Mouse (Mus musculus) layer of hippocampus, postnatal 25 days (tissue): ENCODE data around the gene Dync2h1. TPM values are rescaled to one million over a fixed set of nuclear protein-coding genes. Genes with fewer than 3 reads are reported as not detected.
"Not testable (repeated sequence)": the region's sequence is repeated elsewhere in the genome, so short reads cannot be mapped to it uniquely, and the experiment has no call there.

Source experiments
- DNase-seq, 2 experiments: peaks; one replicate each; pipeline ENCODE4 v3.0.0; 2022; ENCODE audit warnings: mixed read lengths in 2 of 2, low spot score in 1 of 2; ENCODE audit errors: extremely low spot score in 1 of 2
- total RNA-seq, 2 experiments: library from RNA; stranded (reverse); gene quantifications; 2 replicates each; pipeline ENCODE4 v1.2.3; 2021

Gene Dync2h1
- total RNA-seq, result 10 to 100 TPM; 26.3 to 29.6 TPM

DNA sequence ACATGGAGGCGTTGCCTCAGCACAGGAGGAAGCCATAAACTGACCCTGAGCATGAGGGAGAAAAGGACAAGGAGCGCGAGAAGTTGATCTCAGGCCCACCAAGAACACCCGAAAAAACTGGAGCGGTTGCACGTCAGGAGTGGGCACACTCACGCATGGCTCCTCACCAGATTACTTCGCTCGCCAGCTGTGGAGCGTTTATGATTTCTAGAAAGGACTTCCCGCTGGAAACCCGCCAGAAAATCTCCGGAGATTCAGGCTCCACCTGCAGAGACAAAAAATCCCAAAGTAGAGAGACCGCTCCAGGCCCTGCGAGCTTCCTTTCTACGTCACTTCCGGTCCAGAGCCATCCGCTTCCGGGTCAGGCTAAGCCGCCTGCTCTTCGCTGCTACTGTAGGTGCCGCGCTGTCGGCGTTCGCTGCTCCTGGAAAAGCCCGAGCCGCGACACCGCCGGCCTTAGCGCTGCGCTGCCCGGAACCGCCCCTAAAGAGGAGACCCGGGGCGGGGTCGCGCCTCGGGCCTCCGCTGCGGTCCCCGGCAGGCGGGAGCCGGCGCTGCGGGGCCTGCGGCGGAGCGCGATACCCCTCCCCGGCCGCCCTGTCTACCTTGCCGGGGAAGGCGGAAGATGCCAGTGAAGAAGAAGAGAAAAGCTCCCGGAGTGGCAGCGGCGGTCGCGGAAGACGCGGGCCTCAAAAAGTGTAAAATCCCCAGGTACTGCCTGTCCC lies at the start of gene Dync2h1, which contains the start of gene Dcun1d5:
TSS of gene Dync2h1 (minus strand) at position 275 of the 725 bp plus-strand sequence.
TSS of gene Dcun1d5 (plus strand) at position 349 of the 725 bp plus-strand sequence.
- peak; percentile 82 to 87 for DNase-seq

DNA sequence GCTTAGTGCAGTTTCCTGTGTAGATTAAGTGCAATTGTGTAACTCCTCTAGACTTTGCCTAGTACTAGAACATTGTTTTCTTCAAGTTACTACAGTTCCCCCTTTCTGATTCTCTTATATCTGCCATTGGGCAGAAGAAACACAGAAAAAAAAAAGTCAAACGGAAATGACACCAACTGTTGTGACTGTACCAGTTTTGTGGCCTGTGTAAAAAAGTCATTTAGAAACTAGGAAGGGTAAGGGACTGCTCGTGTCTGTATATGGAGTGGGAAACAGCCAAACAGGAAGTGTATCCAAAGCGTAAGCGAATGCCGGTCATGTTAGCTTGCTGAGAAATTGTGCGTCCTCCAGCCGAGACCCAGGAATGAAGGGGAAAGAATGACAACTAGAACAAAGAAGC lies 37.2 kb upstream of the Dync2h1 start:
- DNase-seq, result no peak

DNA sequence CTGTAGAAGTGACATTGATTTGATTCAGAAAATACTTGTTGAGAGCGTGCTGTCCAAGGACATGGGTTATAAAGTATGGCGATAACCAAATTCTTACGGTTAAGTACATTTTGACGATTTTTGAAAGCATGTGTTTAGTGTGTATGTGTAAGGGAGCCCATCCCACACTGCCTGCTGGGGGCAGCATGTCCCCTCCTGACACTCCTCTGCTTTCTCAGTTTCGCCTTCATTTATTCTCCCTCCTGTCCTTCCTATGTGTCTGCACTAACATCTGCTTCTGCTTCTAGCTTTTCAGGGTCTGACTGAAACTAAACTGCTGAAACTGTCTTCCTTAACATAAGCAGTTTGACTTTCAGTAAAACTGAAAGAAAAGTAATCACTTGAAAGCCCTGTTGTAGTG lies 36.8 kb upstream of the Dync2h1 start:
- DNase-seq, result no peak

DNA sequence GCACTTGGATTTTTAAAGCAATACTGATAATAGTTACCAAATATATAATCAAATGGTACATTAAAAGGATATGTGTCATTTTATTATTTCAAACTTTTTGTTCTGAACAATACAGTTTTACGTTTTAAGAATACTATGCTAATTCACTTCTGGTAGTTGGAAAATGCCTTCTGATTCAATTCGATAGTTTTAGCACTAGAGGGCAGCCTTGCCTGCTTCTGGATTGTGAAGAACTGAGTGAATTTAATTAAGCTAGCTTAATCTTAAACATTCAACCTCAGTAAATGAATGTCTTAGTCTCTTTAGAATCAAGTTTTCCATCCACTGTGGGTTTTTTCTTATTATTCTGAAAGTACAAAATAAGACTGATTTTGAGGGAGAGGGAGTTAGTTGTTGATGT lies 32.0 kb upstream of the Dync2h1 start:
- no peak for DNase-seq

DNA sequence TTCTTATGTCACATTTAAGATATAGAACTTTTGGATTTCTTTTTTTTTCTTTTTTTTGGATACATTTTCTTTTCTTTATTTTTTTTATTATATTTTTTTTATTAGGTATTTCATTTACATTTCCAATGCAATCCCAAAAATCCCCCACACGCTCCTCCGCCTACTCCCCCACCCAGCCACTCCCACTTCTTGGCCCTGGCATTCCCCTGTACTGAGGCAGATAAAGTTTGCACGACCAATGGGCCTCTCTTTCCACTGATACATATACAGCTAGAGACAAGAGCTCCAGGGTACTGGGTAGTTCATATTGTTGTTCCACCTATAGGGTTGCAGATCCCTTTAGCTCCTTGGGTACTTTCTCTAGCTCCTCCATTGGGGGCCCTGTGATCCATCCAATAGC lies 6.4 kb upstream of the Dync2h1 start:
- DNase-seq, result not testable (repeated sequence)

DNA sequence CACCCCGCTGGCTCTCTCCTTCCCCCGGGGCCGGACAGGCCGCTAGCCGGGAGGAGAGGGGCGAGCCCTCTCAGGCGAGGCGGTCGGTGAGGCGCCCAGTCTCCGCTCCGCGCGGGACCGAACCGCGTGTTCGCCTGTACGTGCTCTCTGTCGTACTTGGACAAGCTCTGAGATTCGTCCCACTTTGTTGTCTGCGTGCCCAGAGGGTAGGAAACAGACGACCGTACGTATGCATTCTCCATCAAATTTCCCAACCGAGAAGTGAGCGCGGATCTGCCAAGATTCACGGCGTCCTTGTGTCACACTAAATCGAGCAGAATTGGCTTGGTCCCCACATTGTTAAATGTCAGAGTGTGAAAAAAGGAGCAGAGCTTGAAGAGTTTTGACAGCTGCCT lies 648 bp upstream of the Dync2h1 start:
- peak in 1 of 2 experiments; percentile 27 for DNase-seq

DNA sequence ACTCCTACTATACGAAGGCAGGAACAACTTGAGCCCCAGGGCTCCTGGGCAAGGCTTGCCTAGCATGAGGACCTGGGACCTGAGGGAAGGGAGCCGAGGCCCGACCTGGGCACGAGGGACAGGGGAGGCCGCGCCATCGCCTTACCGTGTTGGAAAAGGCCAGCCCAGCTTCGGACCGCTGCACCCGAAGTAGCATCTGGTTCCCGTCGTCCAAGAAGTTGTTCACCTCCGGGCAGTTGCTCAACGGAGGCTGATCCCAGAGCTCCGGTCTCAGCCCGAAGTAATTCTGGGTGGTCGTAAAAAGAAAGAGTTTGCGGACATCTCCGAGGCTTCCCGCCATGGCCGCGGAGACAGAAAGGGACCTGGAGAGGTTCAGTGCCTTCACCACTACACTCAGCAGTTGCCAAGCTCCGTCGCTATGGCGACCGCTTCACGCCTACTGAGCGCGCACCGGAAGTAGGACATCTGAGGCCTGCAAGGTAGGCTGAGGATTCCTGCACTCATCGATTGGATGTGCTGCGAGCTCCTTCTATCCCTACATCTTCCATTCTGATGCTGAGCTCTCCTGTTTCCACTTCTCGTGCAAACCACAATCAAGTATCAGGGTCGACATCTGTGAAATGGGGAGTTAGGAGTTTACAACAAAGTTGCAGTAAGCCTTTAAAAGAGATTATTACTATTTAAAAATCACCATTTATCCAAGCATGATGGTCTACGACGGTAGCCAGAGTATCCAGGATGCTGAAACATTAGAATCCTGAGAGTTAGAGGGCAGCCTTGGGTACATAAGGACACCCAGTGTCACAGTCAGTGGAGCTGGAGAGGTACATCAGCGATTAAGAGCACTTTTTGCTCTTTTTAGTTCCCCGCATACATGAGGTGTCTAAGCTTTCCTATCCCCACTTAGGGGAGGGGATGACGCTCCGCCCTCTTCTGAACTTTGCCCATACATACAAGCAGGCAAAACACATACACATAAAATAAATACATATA lies 7.3 kb downstream of the Dync2h1 start:
- DNase-seq, result peak; percentile 77 to 80

DNA sequence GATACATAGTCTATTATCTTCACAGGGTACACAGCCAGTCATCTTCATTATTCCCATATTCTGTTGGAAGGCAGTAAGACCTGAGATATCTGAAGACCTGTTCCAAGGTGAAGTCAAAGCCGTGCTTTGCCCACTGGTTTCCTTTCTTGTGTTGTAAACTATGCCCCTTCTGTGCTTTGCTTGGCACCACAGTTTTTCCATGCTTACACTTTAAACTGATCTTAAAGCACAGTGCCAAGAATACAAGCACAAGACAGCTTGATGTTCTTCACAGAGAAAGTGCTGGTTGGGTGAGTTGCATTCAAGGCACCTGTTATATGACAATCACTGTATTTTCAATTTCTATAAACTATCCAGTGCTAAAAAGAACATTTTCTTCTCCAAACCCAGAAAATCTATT lies 10.5 kb downstream of the Dync2h1 start:
- DNase-seq, result no peak

DNA sequence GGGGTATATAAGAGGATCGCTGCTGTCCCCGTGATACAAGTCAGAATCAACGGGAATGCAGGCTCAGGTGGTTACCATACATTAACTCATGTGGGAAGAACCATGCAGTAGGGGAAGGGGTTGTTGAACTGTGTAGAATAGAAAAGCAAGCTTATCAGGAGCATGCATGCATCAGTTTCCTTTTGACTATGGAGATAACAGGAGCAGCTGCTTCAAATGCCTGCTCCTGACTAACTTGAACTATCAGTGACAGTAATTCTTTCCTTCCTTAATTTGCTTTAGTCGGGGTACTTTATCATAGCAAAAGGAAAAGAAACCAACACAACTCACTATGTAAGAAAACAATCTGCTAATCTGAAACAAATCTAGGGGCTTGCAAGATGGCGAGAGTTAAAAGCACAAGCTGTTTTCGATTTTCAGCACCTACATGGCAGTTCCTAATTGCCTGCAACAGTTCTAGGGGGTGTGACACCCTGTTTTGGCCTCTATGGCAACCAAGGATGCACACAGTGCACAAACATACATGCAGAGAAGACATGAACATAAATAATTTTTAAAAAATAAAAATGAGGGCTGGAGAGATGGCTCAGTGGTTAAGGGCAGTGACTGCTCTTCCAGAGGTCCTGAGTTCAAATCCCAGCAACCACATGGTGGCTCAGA lies 16.8 kb downstream of the Dync2h1 start:
- no peak for DNase-seq

DNA sequence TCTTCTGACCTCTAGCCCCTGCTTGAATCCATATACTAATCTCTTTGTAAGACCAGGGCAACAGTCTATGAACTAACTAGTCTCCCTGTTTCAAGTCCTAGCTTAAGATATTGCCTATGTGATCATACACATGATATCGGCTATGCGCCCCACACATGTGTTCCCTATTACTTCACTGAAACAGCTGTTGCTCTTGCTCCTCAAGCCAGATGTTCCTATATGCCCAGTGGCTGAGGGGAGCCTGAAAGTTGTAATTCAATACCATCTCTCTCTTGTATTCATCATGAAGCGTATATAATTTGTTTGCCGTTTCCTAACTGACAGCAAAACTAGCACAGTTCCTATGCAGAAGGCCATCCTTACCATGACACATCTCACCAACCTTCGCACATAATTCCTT lies 23.6 kb downstream of the Dync2h1 start:
- no peak for DNase-seq

DNA sequence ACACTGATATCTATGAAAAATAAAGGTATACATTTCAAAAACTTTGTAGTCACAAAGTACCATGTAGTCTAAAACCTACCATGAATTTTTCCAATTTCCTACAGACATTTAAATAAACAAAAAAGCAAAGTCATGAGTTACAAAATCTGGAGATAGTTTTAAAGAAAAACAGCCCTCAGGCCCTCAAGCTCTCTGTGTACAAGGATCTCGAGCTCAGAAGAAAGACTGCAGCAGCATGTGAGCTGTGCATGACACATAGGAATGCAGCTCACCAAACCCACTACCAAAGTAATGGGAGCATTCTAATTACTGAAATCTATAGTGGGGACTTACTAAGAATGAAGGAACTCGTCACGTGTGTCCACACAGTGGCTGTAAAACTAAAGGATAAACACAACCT lies 24.5 kb downstream of the Dync2h1 start:
- DNase-seq, result no peak

DNA sequence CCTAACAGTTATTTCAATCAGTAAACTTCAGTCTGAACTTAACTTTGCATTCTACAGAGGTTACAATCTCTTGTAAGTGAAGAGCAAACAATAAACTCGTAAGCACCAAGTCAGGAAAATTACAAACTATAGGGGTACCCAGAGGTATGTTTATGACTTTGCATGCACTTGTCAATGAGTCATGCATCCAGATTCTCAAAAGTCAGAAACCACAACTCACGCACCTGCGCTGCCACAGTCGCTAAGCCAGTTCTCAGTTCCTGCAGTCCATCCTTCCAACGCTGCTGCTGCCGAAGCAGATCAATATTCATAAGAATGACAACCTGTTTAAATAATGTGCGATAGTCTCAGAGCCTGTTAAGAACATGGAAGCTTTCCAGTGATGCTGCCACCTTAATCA lies 25.6 kb downstream of the Dync2h1 start:
- DNase-seq, result no peak

DNA sequence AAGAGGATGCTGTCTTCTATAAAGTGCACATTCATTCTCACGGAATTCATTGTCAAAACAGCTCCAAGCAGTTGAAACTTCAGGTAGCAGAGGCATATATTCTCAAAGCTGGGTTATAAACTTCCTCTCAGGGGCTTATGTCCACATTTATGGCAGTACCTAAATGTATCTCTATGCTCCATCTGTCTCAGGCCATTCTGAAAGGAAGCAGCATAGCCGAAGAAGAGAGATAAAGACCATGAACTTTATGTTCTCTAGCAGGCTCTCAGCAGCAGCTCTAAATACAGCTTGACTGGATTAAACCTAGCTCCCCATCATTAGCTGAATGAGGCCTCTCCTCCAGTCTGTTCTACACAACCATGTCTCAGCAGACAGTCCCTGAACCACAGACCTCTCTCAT lies 29.9 kb downstream of the Dync2h1 start:
- DNase-seq, result no peak

DNA sequence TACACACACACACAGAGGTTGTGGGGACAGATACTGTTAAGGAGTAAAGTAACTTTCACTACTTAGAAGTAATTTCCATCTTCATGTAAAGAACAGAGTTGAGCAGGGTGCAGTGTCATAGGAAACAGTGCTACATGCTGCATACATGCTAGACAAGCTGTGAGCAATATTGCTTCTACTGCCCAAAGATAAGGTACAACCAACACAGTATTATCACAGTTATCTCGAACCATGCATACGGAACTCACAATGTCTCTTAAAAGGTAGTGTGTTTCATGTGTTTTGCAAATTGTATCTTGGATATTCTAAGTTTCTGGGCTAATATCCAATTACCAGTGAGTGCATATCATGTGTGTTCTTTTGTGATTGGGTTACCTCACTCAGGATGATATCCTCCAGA lies 61.4 kb downstream of the Dync2h1 start:
- DNase-seq, result no peak

DNA sequence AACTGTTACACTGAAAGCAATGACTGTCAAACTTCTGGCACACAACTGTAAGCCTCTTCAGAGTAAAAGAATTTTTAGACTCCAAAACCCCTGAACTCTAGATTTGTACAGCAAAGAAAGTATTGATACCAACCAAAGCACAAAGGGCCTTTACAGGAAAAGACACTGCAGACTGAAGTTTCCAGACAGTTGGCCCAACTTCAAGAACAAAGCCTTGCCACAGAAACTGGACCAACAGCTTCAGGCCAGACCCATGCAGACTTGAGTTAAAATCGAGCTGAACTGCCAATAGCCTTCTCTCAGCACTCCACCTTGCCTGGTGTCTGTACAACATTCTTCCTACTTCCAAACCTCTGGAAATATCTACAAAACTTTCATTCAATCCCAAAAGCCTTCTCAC lies 74.1 kb downstream of the Dync2h1 start:
- no peak for DNase-seq

DNA sequence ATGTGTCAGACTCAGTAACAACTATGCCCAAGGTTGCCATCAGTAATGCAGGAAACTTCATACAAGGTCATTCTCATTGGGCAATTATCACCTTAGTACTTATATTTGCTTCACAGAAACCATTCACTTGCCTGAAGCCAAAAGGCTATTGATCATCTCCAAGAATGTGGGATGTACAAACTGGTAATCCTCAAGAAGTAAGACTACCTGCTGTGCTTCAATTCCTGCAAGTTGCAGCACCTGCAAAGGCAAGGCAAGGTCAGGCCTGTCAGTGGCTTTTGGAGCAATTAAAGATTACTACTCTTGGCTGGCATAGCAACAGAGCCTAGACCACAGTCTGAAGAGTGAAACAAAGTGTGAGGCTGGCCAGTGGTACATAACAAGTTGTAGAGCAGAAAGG lies 82.9 kb downstream of the Dync2h1 start:
- no peak for DNase-seq

DNA sequence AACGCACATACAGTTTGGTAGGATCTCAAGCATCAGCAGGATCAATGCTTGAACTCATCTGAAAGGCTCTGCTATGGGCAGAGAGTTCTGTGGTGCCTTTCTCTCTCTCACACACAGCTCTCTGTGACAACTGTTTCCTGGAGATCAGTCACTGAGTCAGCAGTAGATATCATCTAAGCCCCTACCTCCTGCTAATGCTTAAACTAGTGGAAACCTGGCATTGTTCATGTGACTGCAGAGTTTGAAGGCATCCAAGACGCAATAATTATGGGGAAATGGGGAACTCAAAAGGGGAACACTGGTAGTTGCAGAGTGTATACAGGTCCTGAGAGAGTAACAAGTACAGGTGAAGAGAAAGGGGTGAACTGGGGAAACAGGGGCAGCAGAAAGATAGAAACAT lies 109.6 kb downstream of the Dync2h1 start:
- DNase-seq, result no peak

DNA sequence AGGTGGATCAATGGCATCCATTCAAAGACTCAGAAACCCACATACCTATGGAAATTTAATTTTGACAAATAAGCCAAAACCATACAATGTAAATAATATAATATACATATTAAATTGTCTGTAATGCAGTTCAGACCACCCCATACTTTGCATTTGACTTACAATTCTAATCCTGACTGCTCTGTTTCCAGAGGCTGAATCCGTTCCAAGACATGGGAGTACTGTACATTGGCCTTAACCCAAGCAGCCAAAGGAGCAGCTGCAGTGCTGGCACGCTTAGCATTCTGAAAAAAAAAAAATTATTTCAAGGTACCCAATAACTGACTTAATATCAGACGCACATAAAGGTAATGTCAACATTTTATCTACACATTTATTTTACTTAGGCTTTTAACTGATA lies 113.4 kb downstream of the Dync2h1 start:
- DNase-seq, result no peak

DNA sequence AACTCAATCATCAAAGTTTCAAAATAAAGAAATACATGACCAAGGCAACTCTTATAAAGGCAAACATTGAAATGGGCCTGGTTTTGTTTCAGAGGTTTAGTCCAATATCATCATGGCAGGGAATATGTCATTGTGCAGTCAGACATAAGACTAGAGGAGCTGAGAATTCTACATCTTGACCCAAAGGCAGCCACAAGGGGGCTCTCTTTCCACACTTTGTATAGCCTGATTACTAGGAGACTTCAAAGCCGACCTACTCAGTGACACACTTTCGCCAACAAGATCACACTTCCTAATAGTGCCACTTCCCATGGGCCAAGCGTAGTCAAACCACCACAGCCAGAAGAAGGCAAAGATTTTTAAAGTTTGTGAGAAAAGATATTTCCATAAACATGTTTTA lies 133.7 kb downstream of the Dync2h1 start:
- peak in 1 of 2 experiments; percentile 20 for DNase-seq

DNA sequence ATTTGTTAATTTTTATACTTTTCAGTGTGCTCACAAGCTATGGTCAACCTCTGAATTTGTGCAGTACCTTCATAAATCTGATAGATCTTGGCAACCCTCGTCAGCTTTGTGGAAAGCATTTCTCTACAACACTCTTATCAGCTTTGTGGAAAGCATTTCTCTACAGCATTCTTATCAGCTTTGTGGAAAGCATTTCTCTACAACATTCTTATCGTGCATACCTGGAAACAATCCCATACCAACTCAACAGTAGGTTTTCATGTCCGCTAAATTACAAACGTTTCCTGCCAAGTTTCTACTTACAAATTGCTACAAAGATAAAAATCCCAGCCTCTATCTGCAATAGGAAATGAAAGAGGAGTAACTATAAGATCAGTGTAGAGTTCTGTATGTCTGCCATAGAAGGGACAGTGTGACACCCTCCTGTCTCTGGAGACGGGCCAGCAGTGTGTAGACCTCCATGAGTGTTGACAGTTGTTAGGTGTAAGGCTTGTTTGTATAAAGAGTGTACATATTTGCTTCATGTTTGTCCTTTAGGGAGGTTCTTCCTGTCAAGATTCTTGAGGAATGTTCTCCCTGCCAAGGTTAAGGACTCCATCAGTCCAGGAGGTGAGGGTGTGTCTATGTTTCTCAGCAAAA lies 141.5 kb downstream of the Dync2h1 start:
- no peak for DNase-seq
